Mouse (Mus musculus): ENCODE measurements around the gene Tmem143. TPM values are rescaled to one million over a fixed set of nuclear protein-coding genes. Genes with fewer than 3 reads are reported as not detected.
"Not testable (repeated sequence)": the region's sequence is repeated elsewhere in the genome, so short reads cannot be mapped to it uniquely, and the experiment has no call there.

The Tmem143 gene
- total and polyA plus RNA-seq, 3 experiments: 8.8 to 14.6 (median 14.2) TPM

DNA sequence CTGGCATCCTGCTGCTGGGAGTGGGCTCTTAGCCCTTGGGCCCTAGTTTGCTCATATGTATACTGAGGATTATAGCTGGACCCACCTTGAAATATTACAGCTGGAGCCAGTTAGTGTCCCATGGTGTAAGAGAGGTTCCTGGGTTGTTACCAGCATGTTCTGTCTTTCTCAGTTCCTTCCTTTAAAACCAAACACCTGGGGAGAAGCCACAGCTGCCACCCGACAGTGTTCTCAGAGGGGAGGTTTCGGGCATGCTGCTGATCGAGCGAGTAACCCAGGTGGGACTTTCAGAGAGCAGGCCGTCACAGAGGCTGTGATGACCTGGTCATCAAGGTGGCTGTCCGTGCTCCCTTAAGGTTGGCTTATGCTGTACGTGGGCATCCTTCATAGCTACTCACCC is 19.8 kb upstream of the Tmem143 start:
- dilution Hi-C loops (cut with MboI; ENCODE audit: extremely low pct_ligation_motif_present, extremely low pct_unique_long_range_greater_than_20kb, low sequenced_read_pairs) (no loop called here), in situ Hi-C loops (cut with MboI; ENCODE audit: low pct_ligation_motif_present, low pct_unique_long_range_greater_than_20kb, low sequenced_read_pairs) (no loop called here)
- H3K79me2 ChIP-seq (replicated peaks; ENCODE audit: control insufficient read depth, extremely low read depth, insufficient read depth, poor library complexity, severe bottlenecking): peaks cover 24% of the 10 kb centered on the region
- H3K36me3 ChIP-seq (replicated peaks in 1 of 2; ENCODE audit: control insufficient read depth in 1 of 2, insufficient read depth in 1 of 2, low read length in 1 of 2): peaks cover 45 to 65% of the 10 kb centered on the region in 2 experiments
- no peak overlapping the region for H3K4me2 ChIP-seq (ENCODE audit: insufficient read depth, low read depth, poor library complexity, severe bottlenecking)
- H3K27me3 ChIP-seq (replicated peaks): no peaks in the 10 kb centered on the region
- H3K27ac ChIP-seq (ENCODE audit: insufficient read depth, low read depth): no peak overlapping the region
- TF ChIP-seq TCF12 (IDR thresholded peaks at IDR 0.05; ENCODE audit: low read depth, low read length) (peak; percentile 97), CTCF (conservative IDR thresholded peaks at IDR 0.05 in 1 of 2, IDR thresholded peaks at IDR 0.05 in 1 of 2; ENCODE audit: low read depth in 2 of 2, low read length in 2 of 2) (no peak), IRF4 (IDR thresholded peaks at IDR 0.05; ENCODE audit: low read depth, low read length) (peak; percentile 84), ETS1 (conservative IDR thresholded peaks at IDR 0.05; ENCODE audit: low read depth, low read length) (peak; percentile 45; the same call in 1 of the 2 replicates), TBP (conservative IDR thresholded peaks at IDR 0.05; ENCODE audit: low read depth, low read length) (0 out of 2 replicates have a peak, but pooled peaks have one; percentile 16), KAT2A (IDR thresholded peaks at IDR 0.05; ENCODE audit: insufficient replicate concordance, low read length) (no peak), BHLHE40 (IDR thresholded peaks at IDR 0.05; ENCODE audit: low read depth, low read length) (peak; percentile 32; the same call in 1 of the 2 replicates), MEF2A (IDR thresholded peaks at IDR 0.05; ENCODE audit: borderline replicate concordance, low read depth, low read length) (peak; percentile 39; the same call in 1 of the 2 replicates), MYC (IDR thresholded peaks at IDR 0.05; ENCODE audit: low read depth, low read length) (peak; percentile 22; the same call in 1 of the 2 replicates), NELFE (IDR thresholded peaks at IDR 0.05; ENCODE audit: low read depth, low read length) (no peak), EP300 (IDR thresholded peaks at IDR 0.05; ENCODE audit: low read length) (peak; percentile 91)
- H3K9me3 ChIP-seq (replicated peaks; ENCODE audit: low read length): peaks cover 4% of the 10 kb centered on the region
- H3K4me3 ChIP-seq (replicated peaks in 1 of 3; ENCODE audit: low read depth in 2 of 3, low read length in 2 of 3, poor library complexity in 1 of 3): no peak overlapping the region
- no peak overlapping the region for H3K9ac ChIP-seq (ENCODE audit: insufficient read depth, low read depth)
- peak; percentile 60 for DNase-seq (ENCODE audit: extremely low read depth)
- H3K4me1 ChIP-seq (ENCODE audit: control insufficient read depth in 1 of 2, insufficient read depth in 2 of 2): peaks cover 11 to 33% of the 10 kb centered on the region in 2 experiments

DNA sequence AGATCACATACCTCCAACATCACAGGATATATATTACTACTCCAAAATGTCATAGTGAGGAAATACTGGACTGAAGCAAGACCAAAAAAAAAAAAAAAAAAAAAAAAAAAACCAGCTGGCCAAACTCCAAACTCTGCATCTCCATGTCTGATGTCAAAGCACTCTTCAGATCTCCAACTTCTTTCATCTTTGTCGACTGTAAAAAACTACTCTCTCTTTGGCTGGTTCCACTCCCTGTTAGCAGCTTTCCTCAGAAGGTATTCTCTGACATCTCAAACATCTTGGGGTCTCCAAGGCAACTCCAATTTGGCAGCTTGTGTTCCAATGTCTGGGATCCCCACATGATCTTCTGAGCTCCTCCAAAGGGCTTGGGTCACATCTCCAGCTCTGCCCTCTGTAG is 18.5 kb upstream of the Tmem143 start, which contains the start of gene Grin2d:
TSS of gene Grin2d (minus strand) at position 101 of the 400 bp plus-strand sequence.
- in situ Hi-C loops (cut with MboI; ENCODE audit: low pct_ligation_motif_present, low pct_unique_long_range_greater_than_20kb, low sequenced_read_pairs); H3K4me2 ChIP-seq (ENCODE audit: insufficient read depth, low read depth, poor library complexity, severe bottlenecking); H3K9ac ChIP-seq (ENCODE audit: insufficient read depth, low read depth); DNase-seq (ENCODE audit: extremely low read depth); dilution Hi-C loops (cut with MboI; ENCODE audit: extremely low pct_ligation_motif_present, extremely low pct_unique_long_range_greater_than_20kb, low sequenced_read_pairs); H3K27ac ChIP-seq (ENCODE audit: insufficient read depth, low read depth); H3K9me3 ChIP-seq (replicated peaks; ENCODE audit: low read length); H3K4me3 ChIP-seq (replicated peaks in 1 of 3; ENCODE audit: low read depth in 2 of 3, low read length in 2 of 3, poor library complexity in 1 of 3); H3K27me3 ChIP-seq (replicated peaks): not testable (repeated sequence)
- Histone ChIP-seq H3K4me1 (ENCODE audit: control insufficient read depth in 1 of 2, insufficient read depth in 2 of 2) (peaks cover 11 to 33% of the 10 kb centered on the region in 2 experiments), H3K36me3 (replicated peaks in 1 of 2; ENCODE audit: control insufficient read depth in 1 of 2, insufficient read depth in 1 of 2, low read length in 1 of 2) (peaks cover 57 to 79% of the 10 kb centered on the region in 2 experiments), H3K79me2 (replicated peaks; ENCODE audit: control insufficient read depth, extremely low read depth, insufficient read depth, poor library complexity, severe bottlenecking) (peaks cover 18% of the 10 kb centered on the region)

DNA sequence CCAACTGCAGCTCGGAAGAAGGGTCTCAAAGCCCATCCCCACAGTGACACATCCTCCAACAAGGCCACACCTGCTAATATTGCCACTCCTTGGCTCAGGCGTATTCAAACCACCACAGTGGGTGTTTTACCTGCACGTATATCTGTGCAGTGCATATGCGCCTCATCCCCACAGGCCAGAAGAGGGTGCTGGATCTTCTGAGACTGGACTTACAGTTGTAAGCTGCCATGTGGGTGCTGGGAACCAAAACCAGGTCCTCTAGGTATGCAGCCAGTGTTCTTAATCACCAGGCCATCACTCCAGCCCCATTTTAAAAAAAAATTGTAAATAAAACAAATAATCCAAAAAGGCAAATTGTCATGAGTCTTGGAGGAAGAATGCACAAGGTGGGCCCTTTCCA is 16.2 kb upstream of the Tmem143 start:
- Histone ChIP-seq H3K9me3 (replicated peaks; ENCODE audit: low read length) (peaks cover 4% of the 10 kb centered on the region), H3K27me3 (replicated peaks) (no peaks in the 10 kb centered on the region), H3K4me1 (ENCODE audit: control insufficient read depth in 1 of 2, insufficient read depth in 2 of 2) (peaks cover 4 to 19% of the 10 kb centered on the region in 2 experiments; a peak in 3 of 4 replicates), H3K27ac (ENCODE audit: insufficient read depth, low read depth) (no peak overlapping the region), H3K79me2 (replicated peaks; ENCODE audit: control insufficient read depth, extremely low read depth, insufficient read depth, poor library complexity, severe bottlenecking) (no peaks in the 10 kb centered on the region), H3K36me3 (replicated peaks in 1 of 2; ENCODE audit: control insufficient read depth in 1 of 2, insufficient read depth in 1 of 2, low read length in 1 of 2) (peaks cover 60 to 86% of the 10 kb centered on the region in 2 experiments), H3K4me2 (ENCODE audit: insufficient read depth, low read depth, poor library complexity, severe bottlenecking) (no peak overlapping the region), H3K9ac (ENCODE audit: insufficient read depth, low read depth) (no peak overlapping the region), H3K4me3 (replicated peaks in 1 of 3; ENCODE audit: low read depth in 2 of 3, low read length in 2 of 3, poor library complexity in 1 of 3) (no peak overlapping the region)
- no peak for DNase-seq (ENCODE audit: extremely low read depth)
- in situ Hi-C loops (cut with MboI; ENCODE audit: low pct_ligation_motif_present, low pct_unique_long_range_greater_than_20kb, low sequenced_read_pairs) (no loop called here), dilution Hi-C loops (cut with MboI; ENCODE audit: extremely low pct_ligation_motif_present, extremely low pct_unique_long_range_greater_than_20kb, low sequenced_read_pairs) (no loop called here)
- TF ChIP-seq E2F4 (IDR thresholded peaks at IDR 0.05; ENCODE audit: insufficient replicate concordance, low read depth, low read length) (no peak), MAFK (IDR thresholded peaks at IDR 0.05; ENCODE audit: insufficient replicate concordance, low read length) (no peak), NRF1 (IDR thresholded peaks at IDR 0.05; ENCODE audit: low read depth, low read length) (no peak), POLR2A (IDR thresholded peaks at IDR 0.05; ENCODE audit: low read depth, low read length) (no peak), KAT2A (IDR thresholded peaks at IDR 0.05; ENCODE audit: insufficient replicate concordance, low read length) (no peak), EP300 (IDR thresholded peaks at IDR 0.05; ENCODE audit: low read length) (no peak), ZMIZ1 (IDR thresholded peaks at IDR 0.05; ENCODE audit: low read depth, low read length) (no peak), SIN3A (IDR thresholded peaks at IDR 0.05; ENCODE audit: low read length) (no peak), HCFC1 (IDR thresholded peaks at IDR 0.05; ENCODE audit: low read depth, low read length) (no peak), NELFE (IDR thresholded peaks at IDR 0.05; ENCODE audit: low read depth, low read length) (no peak), RCOR1 (conservative IDR thresholded peaks at IDR 0.05; ENCODE audit: low read depth, low read length) (no peak), GABPA (IDR thresholded peaks at IDR 0.05; ENCODE audit: insufficient replicate concordance, low read depth, low read length) (no peak), TBP (conservative IDR thresholded peaks at IDR 0.05; ENCODE audit: low read depth, low read length) (no peak), UBTF (IDR thresholded peaks at IDR 0.05; ENCODE audit: low read depth, low read length) (no peak), MEF2A (IDR thresholded peaks at IDR 0.05; ENCODE audit: borderline replicate concordance, low read depth, low read length) (no peak), ZC3H11A (IDR thresholded peaks at IDR 0.05; ENCODE audit: low read depth, low read length) (no peak), SMC3 (IDR thresholded peaks at IDR 0.05; ENCODE audit: low read depth, low read length) (no peak)

Data from CH12.LX (cell line).